Mouse (Mus musculus): ENCODE measurements around the gene Plvap. TPM values are rescaled to one million over a fixed set of nuclear protein-coding genes. Genes with fewer than 3 reads are reported as not detected.

The Plvap gene
- total RNA-seq, 2 experiments from 2014 or later: 139 to 206 TPM

DNA sequence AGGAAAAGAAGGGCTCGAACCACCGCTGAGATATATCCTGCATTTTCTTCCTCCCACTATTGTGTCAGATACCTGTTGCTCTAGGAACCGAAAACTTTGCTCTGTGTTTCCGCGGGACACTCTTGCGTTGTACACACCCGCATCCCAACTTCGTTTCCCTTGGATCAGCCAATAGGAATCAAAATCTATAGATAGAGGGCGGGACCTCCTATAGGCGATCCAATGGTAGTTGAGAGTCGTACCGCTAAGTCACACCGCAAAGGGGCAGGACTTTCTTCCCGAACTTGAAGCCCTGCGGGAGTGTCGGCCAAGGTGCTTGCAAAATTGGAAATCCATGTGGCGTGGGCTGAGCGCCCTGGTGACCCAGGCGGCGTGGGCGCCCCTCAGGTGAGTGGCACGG lies 23.1 kb downstream of the Plvap start:
- peak; percentile 80 to 81 for DNase-seq (ENCODE audit: low spot score in 2 of 2)

DNA sequence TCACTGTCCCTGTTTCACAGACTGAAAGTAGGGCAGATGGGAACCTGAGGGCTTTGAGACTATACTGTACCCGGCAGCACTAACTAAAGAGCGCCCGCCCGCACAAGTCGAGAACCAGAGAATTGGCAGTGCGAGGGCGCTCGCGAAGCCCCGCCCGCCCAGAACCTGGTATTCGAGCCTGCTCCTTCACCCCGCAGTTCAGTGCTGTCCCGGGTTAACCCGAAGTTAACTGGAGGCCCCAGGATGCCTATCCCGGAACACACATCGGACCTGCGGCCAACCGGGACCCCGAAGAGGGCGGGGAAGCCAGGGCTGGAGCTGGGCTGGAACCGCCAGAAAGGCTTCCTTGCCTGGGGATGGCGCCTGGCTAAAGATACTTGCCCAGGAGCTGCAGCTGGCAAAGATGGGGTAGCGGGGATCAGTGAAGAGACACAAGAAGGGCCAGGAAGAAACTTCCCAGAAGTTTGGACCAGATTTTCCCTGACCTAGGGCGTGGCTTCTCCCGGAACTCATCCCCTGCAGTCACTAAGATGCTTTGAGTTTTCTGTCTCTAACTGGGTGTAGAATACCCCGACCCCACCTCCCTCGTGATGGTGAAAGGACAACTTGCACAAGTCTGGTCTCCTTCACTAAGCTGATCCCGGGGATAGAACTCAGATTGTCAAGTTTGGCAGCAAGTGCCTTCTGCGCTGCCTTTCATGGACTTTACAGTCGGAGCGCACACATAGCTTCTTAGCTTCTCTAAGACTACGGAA lies 23.7 kb downstream of the Plvap start, which contains the start of gene Gtpbp3:
Gtpbp3 (plus strand) TSS at position 413 of the 755 bp plus-strand sequence.
- DNase-seq (ENCODE audit: low spot score in 2 of 2): peak; percentile 78

DNA sequence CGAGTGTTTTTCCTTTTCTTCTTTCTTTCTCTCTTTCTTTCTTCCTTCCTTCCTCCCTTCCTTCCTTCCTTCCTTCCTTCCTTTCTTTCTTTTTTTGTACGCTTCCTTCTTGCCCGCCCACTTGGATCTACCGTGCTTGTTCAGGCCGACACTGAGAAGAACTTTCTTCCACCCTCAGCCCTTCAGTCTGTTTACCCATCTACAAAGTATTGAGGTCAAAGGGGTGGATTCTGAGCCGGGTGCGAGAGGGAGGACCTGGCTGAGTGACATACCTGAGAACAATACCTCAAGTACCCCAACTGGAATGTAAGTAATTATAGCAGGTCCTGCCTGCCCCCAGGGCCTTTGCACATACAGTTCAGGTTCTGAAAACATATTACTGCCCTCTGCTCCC lies 25.4 kb downstream of the Plvap start:
- no peak for DNase-seq (ENCODE audit: low spot score in 2 of 2)

DNA sequence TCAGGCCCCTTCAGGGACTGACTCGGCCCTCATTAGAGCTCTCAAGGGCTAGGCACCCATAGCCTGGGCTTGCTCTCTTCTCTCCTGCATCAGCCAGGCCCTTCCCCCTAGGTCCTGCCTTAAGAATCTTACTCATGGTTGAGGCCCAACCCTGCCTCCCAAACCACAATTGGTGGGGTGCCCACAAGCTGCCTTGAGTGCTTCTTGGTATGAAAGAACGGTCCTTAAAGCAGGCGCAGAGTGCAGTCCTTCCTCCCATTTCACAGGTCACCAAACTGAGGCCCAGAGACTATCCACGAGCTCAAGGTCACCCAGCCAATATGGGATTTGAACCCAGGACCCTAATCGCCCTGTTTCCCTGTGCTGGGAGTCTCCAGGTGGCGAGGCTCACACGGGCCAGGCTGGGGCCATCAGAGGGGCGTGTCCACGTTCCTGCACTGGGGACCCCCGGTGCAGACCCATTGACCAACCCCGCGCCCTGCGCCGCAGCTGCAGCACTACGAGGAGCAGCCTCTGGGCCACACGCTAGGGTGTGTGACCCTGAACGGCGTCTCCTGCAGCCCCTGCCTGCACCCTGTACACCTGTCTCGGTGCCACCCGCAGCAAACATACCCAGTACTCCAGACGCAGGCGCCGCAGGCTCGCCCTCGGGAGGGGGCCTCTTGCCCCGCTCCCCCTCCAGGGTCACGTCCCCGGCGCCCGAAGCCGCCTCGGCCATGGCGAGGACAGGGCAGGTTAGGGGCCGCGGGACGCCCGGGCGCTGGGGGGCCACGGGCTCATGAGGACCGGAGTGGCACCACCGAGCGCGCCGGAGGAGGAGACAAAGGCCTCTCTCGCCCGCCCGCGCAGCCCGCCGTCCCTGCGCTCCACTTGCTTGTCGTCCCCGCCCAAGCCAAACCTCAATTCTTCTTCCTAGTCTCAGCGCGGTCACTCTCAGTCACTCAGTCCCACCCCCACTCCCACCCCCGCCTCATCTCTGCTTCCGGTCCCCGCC lies 26.1 kb downstream of the Plvap start, which contains the start of gene Ano8:
Ano8 (minus strand) TSS at position 822 of the 994 bp plus-strand sequence.
- DNase-seq (ENCODE audit: low spot score in 2 of 2): peak; percentile 75 to 77

DNA sequence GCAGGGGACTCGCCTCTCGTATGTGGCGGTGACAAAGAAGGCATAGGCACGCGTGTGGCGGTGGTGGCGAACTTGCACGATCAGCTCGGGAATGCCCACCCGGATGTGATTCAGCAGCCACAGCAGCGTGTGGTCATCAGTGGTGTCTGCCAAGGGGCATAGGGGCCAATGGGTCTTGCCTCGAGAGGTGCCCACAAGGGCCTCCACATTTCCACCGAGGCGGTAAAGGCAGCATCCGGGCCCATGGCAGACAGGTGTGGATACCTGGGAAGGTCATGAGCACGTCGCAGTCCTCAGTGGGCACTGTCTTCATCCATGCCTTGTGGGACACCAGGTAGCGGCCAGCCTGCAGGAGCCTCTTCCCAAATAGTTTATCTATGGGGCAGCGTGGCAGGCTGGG lies 26.8 kb downstream of the Plvap start:
- no peak for DNase-seq (ENCODE audit: low spot score in 2 of 2)

DNA sequence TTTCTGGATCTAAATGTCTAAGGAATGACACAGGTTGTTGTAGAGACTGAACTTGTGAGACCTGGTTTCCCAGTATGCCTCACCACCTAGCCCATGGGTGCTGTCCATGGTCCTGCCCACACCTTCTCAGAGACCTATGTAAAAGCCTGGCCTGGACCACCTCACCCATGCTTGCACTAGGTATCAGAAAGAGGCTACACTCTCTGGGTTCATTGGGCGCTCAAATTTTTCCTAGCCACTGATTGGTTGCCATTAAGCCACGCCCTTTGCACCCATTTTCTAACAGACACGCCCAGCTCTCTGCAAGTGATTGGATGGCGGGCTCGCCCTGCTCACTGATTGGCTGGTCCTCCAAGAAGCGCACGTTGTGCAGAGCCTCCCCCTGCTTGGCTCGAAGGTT lies 27.6 kb downstream of the Plvap start:
- DNase-seq (ENCODE audit: low spot score in 2 of 2): no peak

DNA sequence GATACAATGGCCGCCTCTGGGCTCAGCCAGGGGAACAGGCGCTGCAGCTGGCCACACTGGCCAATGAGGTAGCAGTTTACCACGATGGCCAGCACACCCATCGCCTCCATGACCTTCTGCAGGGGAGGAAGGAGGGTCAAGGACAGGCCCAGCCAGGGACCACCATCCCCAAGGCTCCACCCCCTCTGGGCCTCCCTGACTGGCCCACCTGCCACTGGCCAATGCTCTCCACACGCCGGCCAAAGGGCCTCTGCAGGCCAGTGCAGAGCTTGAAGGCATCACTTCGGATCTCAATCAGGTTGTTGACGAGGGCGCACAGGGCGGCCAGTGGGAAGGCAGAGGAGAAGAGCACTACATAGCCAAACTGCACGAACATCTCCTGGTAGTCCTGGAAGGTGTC lies 32.6 kb downstream of the Plvap start:
- DNase-seq (ENCODE audit: low spot score in 2 of 2): no peak

DNA sequence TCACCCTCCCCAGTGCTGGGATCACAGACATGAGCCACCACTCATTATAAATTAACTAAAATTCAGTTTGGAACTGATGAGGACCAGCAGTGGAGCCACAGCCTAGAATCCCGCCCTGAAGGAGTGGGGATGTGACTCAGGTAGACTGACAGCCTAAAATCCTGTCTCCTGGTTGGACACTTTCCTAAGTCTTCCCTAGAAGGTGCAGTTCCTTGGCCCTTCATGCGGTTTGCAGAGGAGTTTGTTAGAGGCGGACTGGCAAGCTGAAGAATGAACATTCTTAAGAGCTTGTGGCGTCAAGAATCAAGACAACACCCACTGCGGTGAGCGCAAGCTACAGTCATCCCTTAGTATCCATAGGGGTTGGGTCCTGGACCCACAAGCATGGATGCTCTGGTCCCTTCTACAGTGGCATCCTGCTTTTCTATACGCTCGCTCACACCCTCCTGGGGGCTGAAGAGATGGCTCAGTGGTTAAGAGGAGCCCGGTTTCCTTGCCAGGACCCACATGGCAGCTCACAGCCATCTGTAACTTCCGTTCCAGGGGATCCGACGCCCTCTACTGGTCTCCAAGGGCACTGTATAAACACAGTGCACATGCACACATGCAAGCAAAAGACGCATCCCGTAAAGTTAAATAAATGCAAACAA lies 34.2 kb downstream of the Plvap start:
- no peak for DNase-seq (ENCODE audit: low spot score in 2 of 2)

DNA sequence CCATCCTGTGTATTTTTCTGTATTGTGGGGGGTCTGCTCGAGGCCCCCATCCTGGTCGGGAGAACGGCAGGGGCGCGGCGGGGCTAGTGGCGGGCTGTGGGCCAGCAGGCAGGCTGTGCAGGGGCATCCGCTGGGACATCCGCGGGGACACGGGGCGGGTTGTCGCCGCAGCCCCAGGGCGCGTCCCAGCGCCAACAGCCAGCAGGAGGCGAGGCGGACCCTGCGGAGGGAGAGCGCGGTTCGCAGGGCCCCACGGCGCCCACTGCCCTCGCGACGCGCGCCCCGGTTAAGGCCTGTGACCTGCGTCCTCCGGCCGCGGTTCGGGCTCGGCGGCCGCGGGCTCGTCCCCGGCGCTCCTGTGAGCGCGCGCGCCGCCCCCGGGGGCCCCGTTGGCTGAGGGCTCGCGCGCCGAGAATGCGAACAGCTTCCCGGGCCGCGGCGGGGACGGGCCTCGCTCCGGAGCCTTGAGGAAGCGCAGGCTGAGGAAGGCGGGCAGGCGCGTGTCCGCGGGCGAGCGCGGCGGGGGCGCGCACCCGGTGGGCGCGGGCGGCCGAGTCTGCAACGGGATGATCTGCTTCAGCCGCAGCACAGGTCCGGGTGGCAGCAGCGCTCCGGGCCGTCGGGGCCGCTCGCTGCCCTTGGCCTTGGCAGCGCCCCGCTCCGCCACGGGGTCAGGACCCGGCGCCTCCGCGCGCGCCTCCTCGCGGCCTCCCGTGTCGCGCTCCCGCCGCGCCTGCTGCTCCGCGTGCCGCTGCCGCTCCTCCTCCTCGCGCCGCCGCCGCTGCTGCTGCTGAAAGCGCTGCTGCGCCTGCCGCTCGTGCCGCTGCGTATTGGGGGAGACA lies 35.2 kb downstream of the Plvap start:
- DNase-seq (ENCODE audit: low spot score in 2 of 2): peak; percentile 84

DNA sequence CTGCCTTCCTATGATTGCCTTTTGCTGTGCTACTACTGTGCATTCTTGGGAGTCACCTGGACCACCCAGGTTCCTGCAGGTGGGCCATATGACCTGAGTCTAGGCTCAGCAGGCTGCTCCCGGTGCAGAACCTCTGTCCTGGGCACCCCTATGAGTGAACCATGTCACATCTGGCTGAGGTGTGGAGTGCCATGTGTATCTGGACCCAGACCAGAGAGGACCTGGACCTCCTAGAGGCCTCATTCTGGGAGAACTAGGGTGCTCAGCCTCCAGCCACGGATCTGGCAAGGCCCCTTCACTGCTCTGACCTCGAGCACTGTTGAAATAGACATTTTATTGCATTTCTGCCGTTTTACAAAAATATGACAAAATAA lies 35.9 kb downstream of the Plvap start:
- no peak for DNase-seq (ENCODE audit: low spot score in 2 of 2)

DNA sequence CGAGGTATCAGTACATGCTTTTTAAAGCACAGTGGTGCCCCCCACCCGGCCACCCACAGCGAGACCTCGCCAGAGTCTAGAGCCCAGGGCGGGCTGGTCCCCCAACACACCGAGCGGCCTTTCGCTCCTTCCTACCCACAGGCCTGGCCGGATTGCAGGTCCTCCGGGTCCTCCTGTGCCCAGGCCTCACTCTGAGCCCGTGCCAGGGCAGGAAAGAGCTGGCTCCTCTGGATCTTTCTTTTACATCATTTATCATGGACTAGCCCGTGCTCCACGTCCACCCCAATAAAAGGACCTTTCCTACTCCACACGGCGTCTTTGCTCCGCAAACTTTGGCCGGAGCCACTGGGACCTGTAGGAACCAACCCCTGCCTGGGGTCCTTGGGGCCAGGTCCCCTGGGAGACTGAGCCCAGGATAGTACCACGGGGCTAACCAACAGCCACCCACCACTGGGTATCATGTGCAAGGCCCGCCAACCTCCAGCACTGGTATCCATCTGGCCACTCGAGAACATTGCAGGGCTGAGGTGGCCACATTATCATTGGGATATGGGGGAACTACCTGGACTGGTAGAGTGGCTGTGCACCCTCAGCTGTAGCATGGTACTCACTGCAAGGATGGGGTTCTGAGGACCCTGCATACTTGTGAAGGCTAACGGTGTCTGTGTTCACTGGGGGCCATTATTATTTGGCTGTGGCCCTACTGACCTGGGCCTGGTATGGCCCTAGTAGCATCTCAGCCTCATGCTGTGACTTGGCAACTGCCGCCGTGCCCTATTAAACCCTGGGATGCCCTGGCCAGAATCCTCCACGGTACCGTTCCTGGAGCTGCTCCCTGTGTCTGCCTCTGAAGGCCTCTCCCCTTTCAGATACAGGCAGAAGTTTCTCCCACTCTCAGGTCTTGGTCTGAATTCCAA lies 36.5 kb downstream of the Plvap start:
- DNase-seq (ENCODE audit: low spot score in 2 of 2): no peak

DNA sequence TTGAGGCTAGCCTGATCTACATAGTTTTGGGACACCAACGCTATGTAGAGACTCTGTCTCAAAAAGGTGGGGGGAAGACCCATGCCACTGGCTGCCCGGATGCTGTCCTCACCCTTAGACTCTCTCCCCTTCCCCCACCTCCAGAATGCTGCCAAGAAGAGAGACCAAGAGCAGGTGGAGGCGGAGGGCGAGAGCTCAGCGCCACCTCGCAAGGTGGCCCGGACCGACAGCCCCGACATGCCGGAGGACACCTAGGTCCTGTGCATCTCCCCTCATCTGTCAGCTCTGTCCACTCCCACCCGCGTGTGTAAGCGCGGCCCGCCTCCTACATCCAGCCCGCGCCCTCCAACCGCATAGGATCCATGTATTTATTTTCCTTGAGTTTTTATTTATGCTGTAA lies 37.2 kb downstream of the Plvap start:
- DNase-seq (ENCODE audit: low spot score in 2 of 2): no peak

DNA sequence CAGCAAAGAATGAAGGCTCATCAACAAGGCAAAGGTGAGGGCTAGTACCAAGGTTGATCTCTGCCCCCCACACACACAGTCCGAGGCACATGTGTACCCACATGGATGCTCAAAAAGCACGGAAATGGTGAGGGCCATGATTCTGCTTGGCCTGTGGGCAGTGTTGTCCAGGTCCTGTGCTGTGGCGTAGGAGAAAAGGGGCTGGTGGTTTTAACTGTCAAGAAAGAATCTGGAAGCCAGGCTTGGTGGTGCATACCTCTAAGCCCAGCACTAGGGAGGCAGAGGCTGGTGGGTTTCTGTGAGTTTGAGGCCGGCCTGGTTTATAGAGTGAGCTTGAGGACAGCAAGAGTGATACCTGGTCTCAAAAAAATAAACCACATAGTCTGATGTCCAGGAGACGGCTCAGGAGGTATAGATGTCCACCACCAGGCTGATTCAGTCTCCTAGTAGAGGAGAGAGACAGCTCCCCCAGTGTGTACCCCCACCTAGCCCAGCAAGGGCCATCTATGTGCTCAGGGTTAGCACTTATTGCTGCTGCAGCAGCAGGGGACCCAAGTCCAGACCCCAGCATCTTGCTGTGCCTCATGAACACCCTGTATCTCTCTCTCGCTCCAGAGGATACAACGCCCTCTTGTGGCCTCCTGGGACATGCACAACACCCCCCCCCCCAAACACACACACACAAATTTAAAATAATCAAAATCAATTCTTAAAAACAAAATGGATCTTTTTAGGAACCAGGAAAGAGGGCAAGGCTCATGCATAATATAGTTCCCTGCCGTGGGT lies 38.8 kb downstream of the Plvap start:
- DNase-seq (ENCODE audit: low spot score in 2 of 2): no peak

DNA sequence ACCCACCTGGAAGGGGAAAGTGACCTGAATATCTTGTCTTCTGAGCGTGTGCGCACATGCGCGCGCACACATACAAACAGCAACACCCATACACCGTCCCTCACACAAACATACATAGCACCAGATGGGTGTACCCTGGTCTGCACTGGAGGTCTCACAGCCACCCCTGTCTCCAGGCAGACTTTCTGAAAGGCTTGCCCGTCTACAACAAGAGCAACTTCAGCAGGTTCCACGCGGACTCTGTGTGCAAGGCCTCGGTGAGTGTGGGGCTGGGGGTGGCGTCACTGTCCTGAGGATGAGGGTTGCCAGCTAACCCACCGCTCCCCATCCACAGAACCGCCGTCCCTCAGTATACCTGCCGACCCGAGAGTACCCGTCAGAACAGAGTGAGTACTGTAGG lies 39.7 kb downstream of the Plvap start:
- no peak for DNase-seq (ENCODE audit: low spot score in 2 of 2)

DNA sequence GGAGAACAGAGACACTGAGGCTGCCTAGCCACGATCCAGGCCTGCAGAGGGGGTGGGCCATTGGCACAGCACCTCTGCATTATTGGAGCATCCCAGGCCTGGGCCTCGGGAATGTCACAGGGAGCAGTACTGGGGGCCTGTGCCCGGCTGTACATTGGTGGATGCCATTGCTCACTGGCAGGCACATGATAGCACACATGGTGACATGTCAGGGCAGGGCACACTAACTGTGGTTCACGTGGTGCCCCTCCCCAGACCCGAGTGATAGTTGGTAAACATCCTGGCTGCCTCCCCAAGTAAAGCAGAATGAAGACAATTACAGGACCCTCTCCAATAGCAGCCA lies 40.7 kb downstream of the Plvap start:
- DNase-seq (ENCODE audit: low spot score in 2 of 2): no peak

DNA sequence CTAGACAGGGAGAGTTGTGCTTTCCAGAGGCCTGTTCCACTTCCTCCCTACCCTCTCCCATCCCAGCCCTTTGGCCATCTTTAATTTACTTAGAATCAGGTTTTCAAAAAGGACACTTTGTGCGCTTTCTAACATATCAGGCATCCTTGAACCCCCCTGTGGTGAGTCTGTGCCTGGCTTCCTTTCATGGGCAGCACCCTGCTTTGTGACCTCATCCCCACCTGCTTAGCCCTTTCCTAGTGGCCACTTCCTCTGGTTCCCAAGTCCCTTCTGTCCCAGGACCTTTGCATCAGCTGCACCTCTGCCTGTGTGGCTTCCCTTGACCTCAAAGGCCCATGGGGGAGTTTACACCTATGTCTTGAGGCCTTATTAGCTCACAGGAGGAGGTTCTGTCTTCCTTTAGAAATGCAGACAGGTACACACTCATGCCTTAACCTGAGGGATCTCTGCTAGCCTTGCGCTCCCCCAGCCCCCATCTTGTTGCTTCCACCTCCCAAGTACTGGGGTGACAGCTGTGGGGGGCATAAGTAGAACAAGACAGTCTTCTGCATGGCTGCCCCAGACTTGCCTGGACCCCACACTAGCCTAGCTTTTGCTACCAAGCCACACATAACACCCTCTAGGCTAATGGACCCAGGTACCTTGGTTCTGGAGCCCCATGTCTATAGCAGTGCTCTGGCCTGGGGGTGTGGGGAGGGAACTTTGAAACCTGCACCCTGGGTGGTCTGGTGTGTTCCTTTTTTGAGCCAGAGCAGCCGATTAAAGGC lies 41.2 kb downstream of the Plvap start:
- no peak for DNase-seq (ENCODE audit: low spot score in 2 of 2)

DNA sequence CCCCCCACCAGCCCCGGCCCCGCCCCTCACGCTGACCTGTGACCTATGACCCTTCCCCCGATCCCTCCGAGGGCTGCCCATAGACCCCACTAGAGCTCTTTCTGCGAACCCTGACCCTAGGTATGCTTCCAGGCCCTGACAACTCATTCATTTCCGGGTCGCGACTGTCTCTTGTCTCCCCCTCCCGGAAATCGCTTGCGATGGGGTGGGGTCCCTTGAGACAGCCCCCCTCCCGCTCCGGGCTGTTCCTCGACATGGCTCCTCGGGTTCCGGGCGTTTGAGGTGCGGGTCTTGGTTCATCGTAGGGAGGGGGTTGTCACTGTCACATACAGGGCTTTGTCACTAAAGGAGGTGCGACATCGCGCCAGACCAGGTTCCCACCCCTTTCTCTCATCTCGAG lies 42.1 kb downstream of the Plvap start:
- DNase-seq (ENCODE audit: low spot score in 2 of 2): no peak

DNA sequence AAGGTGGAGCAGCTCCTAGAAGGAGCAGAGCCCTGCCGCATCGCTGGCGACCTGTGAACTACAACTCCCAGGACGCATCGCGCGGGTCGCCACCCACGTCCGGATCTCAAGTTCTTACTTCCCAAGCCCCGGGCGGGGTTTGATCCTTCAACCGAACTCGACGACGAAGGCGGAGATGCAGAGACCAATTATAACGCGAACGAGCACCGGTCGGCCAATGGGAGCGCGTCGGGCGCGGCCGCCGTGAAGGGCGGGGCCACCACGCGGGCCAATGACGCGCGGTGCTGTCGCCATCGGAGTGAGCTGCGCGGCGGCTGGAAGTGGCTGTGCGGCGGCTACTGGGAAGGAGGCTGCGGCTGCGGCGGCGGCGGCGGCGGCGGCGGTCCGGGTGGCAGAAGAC lies 42.6 kb downstream of the Plvap start, which contains the start of gene Dda1:
Dda1 (plus strand) TSS at position 284 of the 400 bp plus-strand sequence.
- DNase-seq (ENCODE audit: low spot score in 2 of 2): peak; percentile 89 to 91

All from adrenal gland, adult 18-20 months (tissue).